Mouse (Mus musculus): ENCODE results near the gene Large1. TPM values are rescaled to one million over a fixed set of nuclear protein-coding genes. Genes with fewer than 3 reads are reported as not detected.
"Not testable (repeated sequence)": the region's sequence is repeated elsewhere in the genome, so short reads cannot be mapped to it uniquely, and the experiment has no call there.

The Large1 gene
- polyA plus RNA-seq, 1 experiment from 2014 or later, result 68.6 TPM

DNA sequence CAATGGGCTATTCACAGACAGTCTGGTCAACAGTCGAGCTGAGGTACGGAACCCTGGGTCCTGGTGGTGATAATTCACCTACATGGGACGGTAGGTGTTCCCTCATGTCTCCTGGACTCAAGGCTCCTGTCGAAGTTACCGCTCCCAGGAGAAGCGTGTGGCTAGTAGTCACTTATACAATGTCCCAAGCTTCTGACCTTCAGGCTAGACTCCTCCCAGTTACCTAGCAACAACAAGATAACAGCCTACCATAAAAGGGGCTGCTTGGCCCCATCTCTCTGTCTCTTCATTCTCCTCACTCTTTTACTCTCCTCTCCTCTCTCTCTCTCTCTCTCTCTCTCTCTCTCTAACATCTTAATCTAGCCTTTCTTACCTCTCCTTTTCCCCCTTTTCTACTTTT, 217.9 kb downstream of the Large1 start:
- no peak for TF ChIP-seq CTCF (IDR thresholded peaks at IDR 0.05)
- in situ Hi-C loops (cut with MboI; ENCODE audit: low pct_unique_long_range_greater_than_20kb), result loop anchor here (5.0 kb wide), 1 partner anchor 37 kb away; no protein-coding TSS in a partner anchor
- POLR2A ChIA-PET, result interaction anchor here (0.6 kb wide), 1 partner anchor 25 kb away, joined by 3 read pairs; no protein-coding TSS in a partner anchor
- CTCF ChIA-PET, result interaction anchor here (0.8 to 1.6 kb wide), 2 partner anchors 12 to 27 kb away, joined by 3 to 4 read pairs; no protein-coding TSS in a partner anchor
- H3K27me3 ChIP-seq, result no peaks in the 10 kb centered on the region
- ATAC-seq (no peak), DNase-seq (ENCODE audit: low read depth, low spot score) (no peak)

DNA sequence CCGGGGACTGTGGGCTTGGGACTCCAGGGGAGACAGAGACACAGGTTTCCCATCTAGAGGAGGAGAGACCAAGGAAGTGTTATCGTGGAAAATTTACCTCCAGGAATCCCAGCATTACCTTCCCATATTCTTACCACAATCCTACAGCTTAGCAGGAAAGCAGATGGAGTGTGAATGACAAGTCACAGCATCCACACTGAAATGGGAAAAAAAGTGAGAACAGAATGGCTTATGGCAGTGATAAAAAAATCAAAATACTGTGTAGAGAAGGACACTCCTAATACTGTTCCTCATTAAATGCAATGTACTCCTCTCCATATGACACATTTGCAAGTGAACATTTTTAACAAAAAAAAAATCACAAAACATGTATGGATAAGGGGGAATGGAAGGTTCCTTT, 221.3 kb downstream of the Large1 start:
- ChIA-PET POLR2A (no interaction called here), CTCF (interaction anchor here (0.8 kb wide), 1 partner anchor 11 kb away, joined by 3 read pairs; no protein-coding TSS in a partner anchor)
- in situ Hi-C loops (cut with MboI; ENCODE audit: low pct_unique_long_range_greater_than_20kb), result no loop called here
- ATAC-seq, result no peak
- DNase-seq (ENCODE audit: low read depth, low spot score), result no peak
- TF ChIP-seq CTCF (IDR thresholded peaks at IDR 0.05), result no peak
- H3K27me3 ChIP-seq, result no peaks in the 10 kb centered on the region

- no peak for TF ChIP-seq CTCF (IDR thresholded peaks at IDR 0.05)
- DNase-seq (ENCODE audit: low read depth, low spot score) (peak; percentile 35), ATAC-seq (peak; percentile 86)
- ChIA-PET POLR2A (no interaction called here), CTCF (interaction anchor here (1.0 to 1.5 kb wide), 3 partner anchors 9 to 13 kb away, joined by 3 to 4 read pairs (median 3); no protein-coding TSS in a partner anchor)
- in situ Hi-C loops (cut with MboI; ENCODE audit: low pct_unique_long_range_greater_than_20kb), result no loop called here
- no peaks in the 10 kb centered on the region for H3K27me3 ChIP-seq
These were observed 229.4 kb downstream of the Large1 start for GRCm38 (mm10) chr8:73123864-73124499.

- no peak for ATAC-seq
- TF ChIP-seq CTCF (IDR thresholded peaks at IDR 0.05), result no peak
- CTCF ChIA-PET, result interaction anchor here (1.5 kb wide), 1 partner anchor 23 kb away, joined by 3 read pairs; no protein-coding TSS in a partner anchor
- DNase-seq (ENCODE audit: low read depth, low spot score), result no peak
- H3K27me3 ChIP-seq, result no peaks in the 10 kb centered on the region
- POLR2A ChIA-PET, result no interaction called here
- in situ Hi-C loops (cut with MboI; ENCODE audit: low pct_unique_long_range_greater_than_20kb), result no loop called here
These were observed 240.9 kb downstream of the Large1 start for GRCm38 (mm10) chr8:73112332-73112895.

DNA sequence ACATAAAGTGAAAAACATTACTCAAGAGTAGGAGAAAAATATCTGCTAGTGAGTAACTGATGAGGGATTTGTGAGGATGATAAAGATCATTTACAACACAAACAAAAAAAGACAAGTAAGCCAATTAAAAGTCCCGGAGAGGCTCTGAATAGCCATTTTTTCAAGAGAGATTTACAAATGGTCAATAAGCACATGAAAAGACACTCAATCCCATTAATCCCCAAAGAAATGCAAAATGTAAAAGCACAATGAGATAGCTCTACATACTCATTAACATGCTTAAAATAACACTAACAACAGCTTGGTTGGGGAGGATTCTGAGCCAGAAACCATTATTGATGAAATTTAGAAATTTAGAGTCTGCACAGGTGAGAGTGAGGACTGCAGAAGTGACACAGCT, 249.3 kb downstream of the Large1 start:
- POLR2A ChIA-PET, result no interaction called here
- CTCF ChIA-PET, result no interaction called here
- DNase-seq (ENCODE audit: low read depth, low spot score), result no peak
- no peak for TF ChIP-seq CTCF (IDR thresholded peaks at IDR 0.05)
- H3K27me3 ChIP-seq, result no peaks in the 10 kb centered on the region
- in situ Hi-C loops (cut with MboI; ENCODE audit: low pct_unique_long_range_greater_than_20kb), result no loop called here
- no peak for ATAC-seq

GRCm38 (mm10) chr8:73101069-73101468, 252.3 kb downstream of the Large1 start:
- DNase-seq (ENCODE audit: low read depth, low spot score), result no peak
- CTCF ChIA-PET, result no interaction called here
- H3K27me3 ChIP-seq, result no peaks in the 10 kb centered on the region
- in situ Hi-C loops (cut with MboI; ENCODE audit: low pct_unique_long_range_greater_than_20kb), result no loop called here
- POLR2A ChIA-PET, result interaction anchor here (0.6 kb wide), 1 partner anchor 78 kb away, joined by 4 read pairs; no protein-coding TSS in a partner anchor
- TF ChIP-seq CTCF (IDR thresholded peaks at IDR 0.05), result no peak
- ATAC-seq, result no peak

DNA sequence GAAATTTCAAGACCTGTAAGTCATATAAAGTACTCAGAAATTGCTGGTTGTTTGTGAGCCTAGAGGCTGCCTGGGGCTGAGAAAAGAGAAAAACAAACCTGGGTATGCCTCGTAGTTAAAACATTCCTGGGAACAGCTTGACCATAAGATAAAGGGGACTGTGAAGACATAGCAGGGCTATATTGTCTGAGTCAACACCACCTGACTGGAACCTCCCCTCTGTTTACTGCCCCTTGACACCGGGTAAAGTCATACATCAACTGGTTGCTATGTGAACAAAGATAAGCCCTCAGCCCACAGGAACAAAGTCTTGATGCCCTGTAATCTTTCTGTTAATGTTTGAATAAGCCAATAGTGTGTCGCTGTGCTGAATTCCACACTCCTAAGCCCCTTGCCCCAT, 252.7 kb downstream of the Large1 start:
- in situ Hi-C loops (cut with MboI; ENCODE audit: low pct_unique_long_range_greater_than_20kb); DNase-seq (ENCODE audit: low read depth, low spot score); CTCF ChIA-PET; ATAC-seq; POLR2A ChIA-PET; H3K27me3 ChIP-seq: not testable (repeated sequence)

DNA sequence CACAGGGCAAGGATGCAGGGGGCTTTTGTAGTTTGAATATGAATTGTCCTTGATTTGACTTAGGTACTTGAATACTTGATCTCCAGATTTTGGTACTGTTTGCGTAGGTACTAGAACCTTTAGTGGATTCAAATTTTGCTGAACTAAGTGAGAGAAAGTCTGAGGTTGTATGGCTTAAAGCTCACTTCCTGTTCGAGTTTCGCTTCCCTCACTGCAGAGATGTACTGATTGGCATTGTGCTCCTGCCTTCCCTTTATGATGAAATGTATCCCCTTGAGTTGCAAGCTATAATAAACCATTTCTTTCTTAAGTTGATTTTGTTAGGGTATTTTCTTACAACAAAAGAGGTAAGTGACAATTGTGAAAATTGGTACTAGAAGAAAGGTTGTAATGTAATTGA, 253.8 kb downstream of the Large1 start:
- ATAC-seq (no peak), DNase-seq (ENCODE audit: low read depth, low spot score) (no peak)
- ChIA-PET CTCF (no interaction called here), POLR2A (interaction anchor here (0.7 kb wide), 1 partner anchor 253 kb away, joined by 3 read pairs; no protein-coding TSS in a partner anchor)
- H3K27me3 ChIP-seq, result no peaks in the 10 kb centered on the region
- in situ Hi-C loops (cut with MboI; ENCODE audit: low pct_unique_long_range_greater_than_20kb), result no loop called here
- no peak for TF ChIP-seq CTCF (IDR thresholded peaks at IDR 0.05)

GRCm38 (mm10) chr8:73096952-73097351, 256.4 kb downstream of the Large1 start:
- TF ChIP-seq CTCF (IDR thresholded peaks at IDR 0.05), result no peak
- ATAC-seq, result no peak
- H3K27me3 ChIP-seq, result no peaks in the 10 kb centered on the region
- CTCF ChIA-PET, result interaction anchor here (1.1 kb wide), 1 partner anchor 8 kb away, joined by 3 read pairs; no protein-coding TSS in a partner anchor
- POLR2A ChIA-PET, result no interaction called here
- DNase-seq (ENCODE audit: low read depth, low spot score), result no peak
- in situ Hi-C loops (cut with MboI; ENCODE audit: low pct_unique_long_range_greater_than_20kb), result no loop called here

GRCm38 (mm10) chr8:73077746-73078145, 275.6 kb downstream of the Large1 start:
- POLR2A ChIA-PET; ATAC-seq; DNase-seq (ENCODE audit: low read depth, low spot score); H3K27me3 ChIP-seq; in situ Hi-C loops (cut with MboI; ENCODE audit: low pct_unique_long_range_greater_than_20kb): not testable (repeated sequence)
- CTCF ChIA-PET, result interaction anchor here (1.1 kb wide), 1 partner anchor 111 kb away, joined by 3 read pairs; no protein-coding TSS in a partner anchor

- in situ Hi-C loops (cut with MboI; ENCODE audit: low pct_unique_long_range_greater_than_20kb), result no loop called here
- ATAC-seq, result no peak
- CTCF ChIA-PET, result no interaction called here
- POLR2A ChIA-PET, result no interaction called here
- TF ChIP-seq CTCF (IDR thresholded peaks at IDR 0.05), result no peak
- H3K27me3 ChIP-seq, result no peaks in the 10 kb centered on the region
- DNase-seq (ENCODE audit: low read depth, low spot score), result no peak
These were observed 291.9 kb downstream of the Large1 start for GRCm38 (mm10) chr8:73061410-73061809.
